Mouse (Mus musculus): Measurements from ENCODE around the gene Hrh2.

The Hrh2 gene

DNA sequence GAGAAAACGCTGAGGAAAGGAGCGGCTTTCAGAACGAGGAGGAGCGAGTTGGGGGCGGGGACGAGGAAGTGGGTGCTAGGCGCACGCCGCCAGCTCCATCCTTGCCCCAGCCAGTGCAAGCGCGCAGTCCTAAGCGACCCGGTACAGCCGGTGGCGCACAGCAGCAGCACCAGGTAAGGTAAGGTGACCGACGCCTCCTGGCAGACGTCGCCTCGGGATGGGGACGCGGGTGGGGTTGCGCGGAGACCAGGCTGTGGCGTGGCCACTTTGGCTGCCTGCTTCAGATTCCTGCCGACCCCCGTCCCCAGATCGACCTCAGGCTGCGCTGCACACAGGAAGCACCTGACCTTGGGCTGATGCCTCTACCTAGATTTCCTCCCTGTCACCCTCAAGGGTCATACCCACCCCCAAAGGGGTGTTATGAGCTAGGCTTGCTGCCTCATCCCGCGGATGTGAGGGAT is at the start of gene Hrh2:
TSS of gene Hrh2 (plus strand) at position 109 of the 461 bp plus-strand sequence.
- no peak for DNase-seq (ENCODE audit: low spot score)

DNA sequence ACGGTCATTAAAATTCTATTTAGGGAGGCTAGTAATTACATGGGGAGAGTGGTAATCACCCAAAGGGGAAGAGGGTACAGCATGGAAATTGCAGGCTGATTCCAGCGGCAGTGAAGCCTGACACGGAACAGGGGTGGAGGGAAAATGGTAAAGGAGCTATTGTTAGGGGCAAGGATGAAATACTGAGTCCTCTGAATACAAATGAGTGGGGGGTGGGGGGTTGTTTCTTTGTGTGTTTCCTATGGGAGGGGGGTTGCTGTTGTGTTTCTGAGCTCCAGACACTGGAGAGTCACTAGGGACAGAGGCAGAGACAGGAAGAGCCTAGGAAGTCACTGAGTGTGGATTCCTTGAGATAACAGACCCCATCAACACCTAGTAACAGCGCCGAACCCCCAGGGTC is 48.1 kb upstream of the Hrh2 start:
- DNase-seq (ENCODE audit: low spot score): no peak

DNA sequence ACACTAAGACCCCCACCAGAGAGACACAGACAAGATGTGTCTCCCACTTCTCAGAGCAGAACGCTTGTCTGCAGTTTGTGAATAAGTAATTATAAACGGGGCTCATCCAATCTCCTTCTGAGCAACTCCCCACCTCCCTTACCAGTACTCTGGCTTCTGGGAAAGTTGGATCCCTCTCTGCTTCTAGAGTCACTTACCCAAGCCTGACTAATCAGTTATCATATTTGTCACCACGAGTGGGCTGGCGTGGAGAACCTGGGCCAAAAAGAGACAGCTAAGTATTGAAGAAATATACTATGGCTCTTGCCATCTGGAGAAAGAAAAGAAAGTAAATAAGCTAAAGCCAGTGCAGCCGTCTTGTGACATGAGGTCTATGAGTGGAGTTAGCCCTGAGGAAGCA is 47.3 kb upstream of the Hrh2 start:
- DNase-seq (ENCODE audit: low spot score): no peak

DNA sequence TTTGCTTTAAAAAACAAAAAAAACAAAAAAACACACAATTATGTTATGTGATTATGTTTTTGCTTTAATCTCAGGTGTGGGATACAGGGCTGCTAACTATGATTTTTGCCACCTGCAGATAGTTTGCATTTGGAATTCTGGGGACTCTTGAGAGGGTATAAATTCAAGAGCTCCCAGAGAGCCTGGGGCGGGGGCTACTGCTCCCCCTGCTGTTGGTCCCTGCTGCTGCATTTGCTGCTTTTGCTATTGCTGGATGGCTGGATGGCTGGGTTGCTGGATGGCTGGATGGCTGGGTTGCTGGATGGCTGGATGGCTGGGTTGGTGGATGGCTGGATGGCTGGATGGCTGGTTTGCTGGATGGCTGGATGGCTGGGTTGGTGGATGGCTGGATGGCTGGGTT is 44.6 kb upstream of the Hrh2 start:
- DNase-seq (ENCODE audit: low spot score): no peak

DNA sequence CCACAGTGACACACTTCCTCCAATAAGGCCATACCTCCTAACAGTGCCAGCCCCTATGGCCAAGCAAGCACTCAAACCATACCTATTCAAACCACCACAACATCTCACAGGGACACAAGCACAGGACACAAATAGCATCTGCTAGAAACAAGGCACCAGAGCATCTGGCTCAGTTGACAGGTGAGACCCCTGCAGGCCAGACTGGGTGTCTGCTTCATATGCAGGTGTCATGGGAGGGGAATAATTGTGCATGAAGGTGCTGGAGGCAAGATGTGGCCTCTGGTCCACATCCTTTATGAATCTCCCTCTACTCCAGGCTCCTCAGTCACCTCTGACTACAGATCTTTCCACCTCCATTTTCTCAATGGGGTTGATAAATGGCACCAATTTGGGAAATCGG is 39.5 kb upstream of the Hrh2 start:
- DNase-seq (ENCODE audit: low spot score): no peak

DNA sequence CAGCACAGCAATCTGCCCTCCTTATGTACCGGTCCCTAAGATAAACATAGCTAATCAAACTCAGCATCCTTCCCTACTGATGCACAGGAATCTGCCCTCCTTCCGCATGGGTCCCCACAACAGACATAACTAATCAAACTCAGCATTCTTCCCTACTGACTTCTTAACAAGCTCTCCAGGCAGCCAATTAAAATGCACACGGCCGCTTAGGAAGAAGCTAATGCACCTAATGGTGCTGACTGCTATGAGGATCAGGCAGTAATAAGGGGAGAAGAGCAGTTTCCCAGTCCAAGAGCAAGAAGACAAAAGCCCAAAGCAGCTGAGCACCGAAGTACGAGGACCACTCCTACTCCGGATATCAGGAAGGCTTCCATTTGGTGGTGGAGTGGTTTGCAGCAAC is 39.0 kb upstream of the Hrh2 start:
- no peak for DNase-seq (ENCODE audit: low spot score)

DNA sequence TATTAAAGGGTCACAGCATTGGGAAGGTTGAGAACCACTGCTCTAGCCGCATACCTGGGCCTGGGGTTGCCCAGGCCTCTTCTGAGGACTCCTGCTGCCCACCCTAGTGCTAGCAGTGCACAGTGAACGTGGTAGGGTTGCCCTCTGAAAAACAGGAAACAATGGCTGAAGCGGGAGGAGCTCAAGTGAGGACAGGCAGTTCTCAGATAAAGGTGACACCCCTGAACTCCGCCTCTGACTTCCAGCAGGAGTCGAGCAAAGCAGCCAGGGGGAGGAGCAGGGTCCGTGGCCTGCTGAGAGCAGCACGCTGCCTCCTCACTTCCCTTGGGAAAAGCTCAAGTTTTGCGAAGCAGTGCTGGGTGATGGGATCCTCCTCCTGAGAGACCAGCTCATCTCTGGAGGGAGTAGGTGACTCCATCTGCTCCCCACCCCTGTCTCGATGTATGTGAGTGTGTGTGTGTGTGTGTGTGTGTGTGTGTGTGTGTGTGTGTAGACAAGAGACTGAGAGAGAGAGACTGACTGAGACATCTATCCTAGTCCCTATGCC is 38.2 kb upstream of the Hrh2 start:
- no peak for DNase-seq (ENCODE audit: low spot score)

DNA sequence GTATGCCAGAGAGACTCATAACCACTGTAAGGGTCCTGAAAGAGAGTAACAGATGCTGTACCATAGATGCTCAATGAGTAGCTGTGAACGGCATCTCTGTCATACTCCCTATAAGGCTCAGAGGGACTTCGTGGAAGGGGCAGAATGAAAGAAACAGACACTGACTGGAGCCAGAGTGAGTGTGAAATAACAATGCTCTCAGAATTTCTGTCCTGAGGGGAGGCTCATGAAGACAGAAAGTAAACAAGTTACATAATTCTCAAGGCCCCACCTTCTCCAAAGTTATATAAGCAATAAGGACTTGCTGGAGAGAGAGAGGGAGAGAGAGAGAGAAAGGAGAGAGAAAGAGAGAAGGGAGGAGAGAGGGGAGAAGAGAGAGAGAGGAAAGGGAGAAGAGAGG is 36.1 kb upstream of the Hrh2 start:
- no peak for DNase-seq (ENCODE audit: low spot score)

DNA sequence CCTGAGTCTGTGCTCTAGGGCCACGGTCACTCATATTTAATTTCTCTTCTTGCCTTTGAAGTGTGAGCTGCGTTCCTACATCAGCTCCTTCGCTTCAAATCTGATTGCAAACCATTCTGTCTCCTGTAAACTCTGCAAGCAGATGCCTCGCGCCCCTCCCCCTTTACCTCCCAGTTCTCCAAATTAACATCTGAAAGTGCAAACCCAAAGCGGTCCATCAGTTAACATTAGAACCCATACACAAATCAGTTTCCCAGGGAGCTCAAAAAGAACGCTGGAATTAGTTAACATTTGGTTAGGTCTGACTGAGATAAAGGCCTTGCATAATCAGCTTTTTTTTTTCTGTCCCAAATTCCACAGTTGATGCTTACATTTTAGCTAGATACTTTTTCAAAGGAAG is 32.7 kb upstream of the Hrh2 start:
- no peak for DNase-seq (ENCODE audit: low spot score)

DNA sequence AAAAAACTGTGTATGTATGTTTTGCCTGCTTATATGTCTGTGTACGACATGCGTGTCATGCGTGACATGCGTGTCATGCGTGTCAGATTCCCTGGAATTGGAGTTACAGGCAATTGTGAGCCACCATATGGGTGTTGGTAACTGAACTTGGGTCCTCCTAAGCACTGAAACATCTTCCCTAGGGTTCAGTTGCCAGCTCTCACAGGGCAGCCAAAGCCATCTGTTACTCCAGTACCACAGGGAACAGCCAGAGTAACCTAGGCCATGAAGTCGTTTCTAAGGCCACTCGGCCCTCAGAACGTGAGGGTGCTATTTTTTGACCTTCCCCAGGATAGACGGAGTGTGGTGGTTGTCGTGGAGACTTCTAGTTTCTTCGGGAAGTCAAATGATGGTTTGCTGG is 32.2 kb upstream of the Hrh2 start:
- DNase-seq (ENCODE audit: low spot score): no peak

DNA sequence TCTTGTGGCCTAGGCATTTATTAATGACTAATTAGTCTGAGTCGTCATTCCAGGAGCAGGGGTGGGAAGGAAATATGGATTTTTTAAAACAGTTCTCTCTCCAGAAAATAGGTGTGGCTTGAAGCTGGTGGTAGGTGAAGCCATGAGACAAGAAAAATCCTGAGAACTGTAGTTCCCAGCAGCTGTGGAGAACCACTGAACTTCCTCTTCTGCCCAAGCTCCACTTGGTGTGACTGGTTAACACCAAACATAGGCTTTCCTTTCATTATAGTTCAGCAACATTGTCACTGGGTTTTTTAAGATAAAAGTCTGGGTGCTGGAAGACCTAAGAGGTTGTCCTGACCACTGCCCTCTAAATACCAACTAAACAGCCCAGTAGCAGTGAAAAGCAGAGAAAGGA is 31.4 kb upstream of the Hrh2 start:
- no peak for DNase-seq (ENCODE audit: low spot score)

DNA sequence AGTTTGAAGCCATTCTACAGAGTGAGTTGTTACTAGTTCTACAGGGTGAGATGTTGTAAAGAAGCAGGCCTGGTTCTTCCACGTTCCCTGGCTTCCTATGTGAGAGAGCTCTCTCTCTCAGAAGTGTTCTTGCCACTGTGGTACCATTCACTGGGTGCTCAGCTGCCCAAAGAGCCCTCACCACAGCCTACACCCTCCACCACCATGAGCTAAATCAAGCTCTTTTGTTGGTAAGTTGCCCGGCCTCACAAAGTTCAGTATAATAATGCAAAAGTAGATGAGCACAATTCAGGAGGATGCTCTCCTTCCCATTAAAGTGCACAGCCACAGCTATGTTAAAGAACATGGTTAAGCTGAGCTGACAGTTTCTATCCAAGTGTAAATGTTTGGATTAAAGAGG is 30.4 kb upstream of the Hrh2 start:
- no peak for DNase-seq (ENCODE audit: low spot score)

DNA sequence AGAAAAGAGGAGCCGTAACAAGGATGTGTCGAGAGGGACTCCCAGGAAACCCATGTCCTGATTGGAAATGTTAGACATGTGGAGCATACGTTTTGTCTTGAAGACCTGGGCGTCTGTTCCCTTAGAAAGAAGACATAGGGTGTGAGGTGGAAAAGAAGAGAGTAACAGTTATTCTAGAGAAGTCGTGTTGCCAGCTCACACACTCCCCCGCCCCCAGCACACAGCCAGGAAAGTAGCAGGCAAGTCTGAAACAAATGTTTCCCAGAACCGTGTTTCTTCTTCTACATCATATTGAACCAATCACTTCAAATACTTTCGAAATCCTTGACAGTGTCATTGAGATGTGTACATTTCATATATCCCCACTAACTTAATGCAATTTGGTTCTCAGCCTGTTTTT is 28.6 kb upstream of the Hrh2 start:
- no peak for DNase-seq (ENCODE audit: low spot score)

DNA sequence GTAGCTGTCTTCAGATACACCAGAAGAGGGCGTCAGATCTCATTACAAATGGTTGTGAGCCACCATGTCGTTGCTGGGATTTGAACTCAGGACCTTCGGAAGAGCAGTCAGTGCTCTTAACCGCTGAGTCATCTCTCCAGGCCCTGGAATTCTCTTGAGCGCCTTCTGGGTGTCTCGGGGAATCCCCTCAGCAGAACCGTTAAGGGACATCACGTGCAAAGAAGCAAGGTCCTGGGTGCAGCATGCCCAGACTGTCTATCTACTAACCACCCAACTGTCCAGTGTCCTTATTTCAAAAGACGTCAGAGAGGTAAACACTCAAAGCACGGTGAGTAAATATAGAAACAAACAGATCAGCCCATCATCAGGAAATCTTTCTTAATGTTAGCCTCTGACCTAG is 27.5 kb upstream of the Hrh2 start:
- no peak for DNase-seq (ENCODE audit: low spot score)

DNA sequence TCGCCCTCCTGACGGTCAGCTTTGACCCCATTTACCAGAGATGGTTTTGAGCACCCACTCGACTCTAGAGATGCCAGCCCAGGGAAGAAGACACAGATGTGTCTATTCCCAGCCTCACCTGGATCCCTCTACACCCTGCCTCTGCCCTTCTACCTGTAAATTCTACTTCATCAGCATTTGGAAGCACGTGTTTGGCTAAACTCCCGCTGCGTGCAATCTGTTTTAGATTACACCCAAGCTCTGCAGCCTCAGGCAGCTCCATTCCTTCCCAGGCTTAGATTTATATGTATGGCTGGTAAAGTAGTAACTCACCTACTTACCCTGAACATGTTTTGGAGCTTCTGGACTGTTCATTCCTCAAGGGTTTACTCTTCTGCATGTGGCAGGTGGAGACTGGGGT is 26.9 kb upstream of the Hrh2 start:
- no peak for DNase-seq (ENCODE audit: low spot score)

DNA sequence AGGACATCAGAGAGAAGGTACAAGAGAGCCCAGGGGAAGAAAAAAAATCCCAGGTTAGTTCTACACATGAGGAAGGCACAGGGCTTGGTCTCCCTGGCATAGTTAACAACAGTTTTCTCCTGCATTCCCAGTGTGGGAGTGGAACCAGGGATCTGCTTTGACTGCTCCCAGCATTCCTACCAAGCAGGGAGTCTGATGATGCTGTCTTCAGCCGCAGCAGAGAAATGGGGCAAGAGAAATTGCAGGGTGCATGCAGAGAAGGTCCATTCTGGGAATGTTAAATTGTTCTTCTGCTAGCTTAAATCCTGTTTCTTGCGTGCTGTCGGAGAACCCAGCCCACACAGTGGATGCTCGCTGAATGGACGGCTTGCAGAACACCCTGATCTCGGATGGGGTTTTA is 26.2 kb upstream of the Hrh2 start:
- DNase-seq (ENCODE audit: low spot score): no peak

DNA sequence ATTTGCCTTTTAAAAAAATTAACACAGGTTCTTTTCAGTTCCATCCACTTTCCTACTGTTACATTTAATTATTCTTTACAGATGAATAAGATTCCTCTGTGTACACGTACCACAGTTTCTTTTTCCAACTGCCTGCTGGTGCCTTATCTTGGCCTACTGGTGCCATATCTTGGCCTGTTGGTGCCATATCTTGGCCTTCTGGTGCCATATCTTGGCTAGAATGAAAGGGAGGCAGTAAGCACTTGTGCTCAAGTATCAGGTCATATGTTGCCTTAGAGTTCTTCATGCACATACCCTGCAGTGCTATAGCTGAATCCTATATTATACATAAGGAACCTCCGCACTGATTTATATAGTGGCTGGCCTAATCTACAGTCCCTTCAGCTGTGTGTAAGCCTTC is 24.9 kb upstream of the Hrh2 start:
- no peak for DNase-seq (ENCODE audit: low spot score)

DNA sequence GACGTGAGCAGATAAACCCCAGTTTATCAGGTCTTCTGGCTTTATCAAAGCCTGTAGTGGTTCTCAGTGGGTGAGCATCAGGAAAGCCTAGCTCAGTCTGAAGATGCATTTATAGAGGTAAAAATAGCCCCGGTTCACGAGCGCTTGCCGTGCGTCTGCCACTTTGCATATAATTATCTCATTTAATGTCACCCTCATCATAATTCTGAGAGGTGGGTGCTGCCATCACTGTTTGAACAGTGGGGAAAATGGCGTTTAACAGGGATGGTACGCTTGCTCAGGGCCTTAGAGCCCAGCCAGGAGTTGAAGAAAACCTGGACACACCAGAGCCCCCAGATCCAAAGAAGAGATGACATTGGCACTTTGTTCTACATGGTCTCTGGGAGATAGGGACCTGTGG is 23.3 kb upstream of the Hrh2 start:
- DNase-seq (ENCODE audit: low spot score): no peak

DNA sequence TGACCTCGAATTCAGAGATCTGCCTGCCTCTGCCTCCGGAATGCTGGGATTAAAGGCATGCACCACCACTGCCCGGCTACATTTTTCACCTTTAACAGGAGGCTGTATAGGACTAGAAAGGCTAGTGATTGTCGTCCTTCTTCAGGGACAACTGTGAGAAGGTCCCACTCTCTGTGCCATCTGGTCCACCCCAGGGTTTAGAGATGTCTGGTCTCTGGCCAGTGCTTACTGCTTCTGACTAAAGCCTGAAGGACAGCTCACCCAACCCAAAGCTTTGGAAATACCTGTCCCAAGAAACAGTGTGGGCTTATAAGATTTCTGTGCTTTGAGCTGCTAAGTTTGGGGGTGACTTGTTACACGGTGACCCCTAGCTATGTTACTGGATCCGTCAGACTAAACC is 21.6 kb upstream of the Hrh2 start:
- DNase-seq (ENCODE audit: low spot score): no peak

DNA sequence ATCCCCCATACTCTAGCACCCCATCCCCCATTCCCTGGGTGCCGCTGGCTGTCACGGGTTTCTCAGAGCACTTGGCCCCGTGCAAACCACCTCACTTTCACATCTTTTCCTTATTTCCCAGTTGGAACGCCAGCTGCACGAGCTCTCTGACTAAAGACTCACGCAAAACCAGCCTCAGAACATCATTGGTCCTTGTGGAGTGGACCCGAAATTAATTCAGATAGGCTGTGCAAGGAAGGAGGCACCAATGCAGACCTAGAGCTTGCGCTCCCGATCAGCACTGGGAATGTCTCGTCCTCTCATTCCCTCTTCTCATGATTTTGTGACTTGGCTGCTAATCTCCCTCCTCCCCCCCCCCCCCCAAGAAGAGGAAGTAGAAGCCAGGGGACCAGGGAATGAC is 20.6 kb upstream of the Hrh2 start:
- DNase-seq (ENCODE audit: low spot score): no peak

DNA sequence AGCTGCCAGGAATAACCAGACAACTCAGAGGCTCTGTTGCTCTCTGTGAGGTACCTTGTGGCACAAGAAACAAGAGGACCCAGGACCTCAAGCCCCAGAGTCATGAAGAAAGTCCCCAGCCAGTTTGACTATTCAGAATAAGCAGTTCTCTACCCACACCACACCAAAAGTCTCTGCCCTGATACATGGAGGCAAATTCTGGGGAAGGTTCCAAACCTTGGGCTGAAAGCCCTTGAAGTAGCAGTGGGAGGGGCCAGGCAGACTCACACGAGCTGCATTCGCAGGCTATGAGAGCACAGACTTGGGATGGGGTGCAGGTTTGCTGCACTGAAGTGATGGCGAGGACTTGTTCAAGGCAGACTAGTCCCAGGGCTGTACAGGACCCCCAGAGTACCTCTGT is 20.2 kb upstream of the Hrh2 start:
- no peak for DNase-seq (ENCODE audit: low spot score)

DNA sequence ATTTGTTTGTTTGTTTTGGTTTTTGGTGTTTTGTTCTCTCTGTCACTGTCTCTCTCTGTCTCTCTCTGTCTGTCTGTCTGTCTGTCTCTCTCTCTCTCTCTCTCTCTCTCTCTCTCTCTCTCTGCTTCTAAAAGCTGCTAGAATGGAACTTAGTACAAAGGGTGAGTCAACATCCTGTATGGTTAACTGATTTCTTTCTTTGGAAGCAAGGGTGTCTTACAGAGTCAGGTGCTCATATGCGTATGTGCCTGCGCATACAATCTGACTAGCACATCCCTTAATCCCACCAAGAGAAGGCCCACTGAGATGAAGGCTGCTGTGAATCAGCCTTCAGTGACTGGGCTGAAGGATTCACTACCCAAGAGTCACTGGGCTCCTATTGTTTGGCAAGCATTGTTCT is 18.0 kb upstream of the Hrh2 start:
- DNase-seq (ENCODE audit: low spot score): no peak

DNA sequence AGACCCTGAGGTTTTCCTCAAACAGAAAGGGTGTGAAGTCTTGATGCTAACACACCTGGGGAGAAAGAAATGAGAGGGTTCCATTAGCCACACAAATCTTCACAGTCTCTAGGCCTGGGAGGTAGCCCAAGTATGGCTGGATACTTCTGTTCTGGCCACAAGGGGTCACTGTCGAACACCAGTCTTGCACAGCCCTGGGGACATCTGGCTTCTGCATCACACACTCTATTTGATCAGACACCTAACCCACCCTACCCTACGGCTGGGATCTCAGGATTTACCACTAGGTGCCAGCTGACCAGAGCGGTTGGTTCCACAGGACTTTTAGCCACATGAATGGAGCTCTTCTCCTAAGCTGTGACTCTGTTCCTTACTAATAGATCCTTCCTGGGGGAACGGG is 17.2 kb upstream of the Hrh2 start:
- DNase-seq (ENCODE audit: low spot score): no peak

DNA sequence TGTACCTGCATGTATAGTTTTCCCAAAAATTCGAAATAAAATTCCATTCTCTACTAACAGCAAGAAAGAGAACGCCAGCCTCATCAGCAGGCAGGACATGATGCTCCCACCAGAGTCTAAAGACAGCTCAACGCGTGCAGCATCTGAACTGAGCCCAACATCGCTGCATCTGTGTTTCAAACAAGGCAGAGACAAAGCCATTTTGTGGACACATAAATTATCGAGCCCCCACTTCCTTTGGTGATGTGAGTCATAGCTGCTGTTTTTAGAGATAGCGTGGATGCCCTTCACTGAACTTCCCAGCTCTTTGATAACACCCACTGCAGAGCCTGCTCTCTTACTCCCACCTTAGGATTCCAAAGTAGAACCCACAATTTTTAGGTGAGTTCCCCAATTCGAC is 16.5 kb upstream of the Hrh2 start:
- DNase-seq (ENCODE audit: low spot score): no peak

DNA sequence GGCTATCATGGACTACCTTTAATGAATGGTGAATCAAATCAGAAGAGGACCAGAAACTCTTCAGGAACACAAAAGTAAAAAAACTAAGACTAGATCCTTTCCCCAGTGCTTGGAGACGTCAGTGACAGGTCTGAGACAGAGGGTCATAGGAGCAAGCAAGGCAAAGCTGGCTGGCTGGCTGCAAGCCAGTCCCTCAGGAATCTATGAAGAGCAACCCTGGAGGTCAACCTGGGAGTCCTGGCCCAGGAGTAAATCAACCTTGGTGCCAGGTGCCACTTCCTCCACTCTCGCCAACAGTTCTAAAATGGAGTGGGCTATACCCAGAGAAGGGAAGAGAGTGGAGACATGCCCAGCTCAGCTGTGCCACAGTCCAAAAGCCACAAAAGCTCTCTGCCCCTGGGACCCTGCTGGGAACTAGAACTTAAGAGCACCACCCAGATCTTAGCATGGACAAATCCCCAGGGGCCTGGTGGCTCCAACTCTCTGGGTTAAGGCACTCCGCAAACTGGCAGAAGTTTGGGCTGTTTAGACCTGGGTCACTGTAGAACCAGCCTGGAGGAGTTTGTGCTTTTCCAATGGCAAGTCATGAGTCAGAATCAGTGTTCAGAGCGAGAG is 15.4 kb upstream of the Hrh2 start:
- DNase-seq (ENCODE audit: low spot score): no peak

All from yolk sac, embryonic 10.5 days (tissue).